Mouse (Mus musculus) testis, postnatal 10 days (tissue): Measurements from ENCODE around the gene Fam151b.

Experiments used
- DNase-seq: peaks from one replicate; pipeline ENCODE4 v3.0.0; 2021; ENCODE audit warnings: low spot score

Fam151b gene

GRCm38 (mm10) chr13:92483852-92484463 lies at the start of gene Fam151b:
Fam151b (minus strand) TSS chr13:92484015.
- DNase-seq = peak; percentile 91

DNA sequence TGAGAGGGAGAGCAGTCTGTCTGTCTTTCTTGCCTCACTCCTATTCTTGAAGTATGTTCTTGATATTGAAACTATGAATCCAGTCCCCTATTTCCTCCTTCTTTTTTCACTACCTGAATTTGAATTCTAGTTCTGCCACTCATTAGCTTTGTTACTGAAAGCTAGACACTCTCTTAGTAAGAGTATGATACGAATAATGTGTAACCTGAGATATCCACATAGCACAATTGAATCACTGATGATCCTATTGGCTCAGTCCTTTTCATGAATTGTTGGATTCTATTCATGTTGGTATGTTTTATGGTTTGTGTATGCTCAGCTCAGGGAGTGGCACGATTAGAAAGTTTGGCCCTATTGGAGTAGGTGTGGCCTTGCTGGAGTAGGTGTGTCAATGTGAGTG lies 48.4 kb upstream of the Fam151b start:
- no peak for DNase-seq

GRCm38 (mm10) chr13:92531237-92531636 lies 47.4 kb upstream of the Fam151b start:
- DNase-seq = no peak

DNA sequence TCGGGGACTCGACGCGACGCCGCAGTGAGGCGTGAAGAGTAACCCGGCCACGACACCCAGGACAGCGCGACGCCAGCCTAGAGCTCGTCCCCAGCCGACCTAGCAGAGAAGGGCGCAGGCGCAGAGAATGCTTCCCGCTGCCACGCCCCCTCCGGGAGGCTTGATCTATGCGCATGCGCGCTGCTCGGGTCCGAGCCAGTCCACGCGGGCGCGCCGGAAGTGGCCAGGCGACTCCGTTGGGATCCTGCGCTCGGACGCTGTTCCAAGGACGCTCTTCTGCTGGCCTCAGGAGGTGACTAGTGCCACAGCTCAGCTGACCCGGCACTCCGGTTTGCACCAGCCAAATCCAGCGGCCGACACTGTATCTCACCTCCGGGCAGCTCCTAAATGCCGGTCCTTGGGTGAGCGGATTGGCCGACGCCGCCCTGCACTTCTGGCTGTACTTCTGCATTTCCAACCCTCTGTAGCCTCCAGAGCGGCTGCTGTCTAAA lies 47.0 kb upstream of the Fam151b start, which contains the start of gene Zfyve16:
Gene Zfyve16, minus strand, starts transcription at position 148 of the 491 bp plus-strand sequence.
- peak; percentile 99 for DNase-seq

- DNase-seq = no peak
Observed at GRCm38 (mm10) chr13:92529828-92530720, 46.3 kb upstream of the Fam151b start.

DNA sequence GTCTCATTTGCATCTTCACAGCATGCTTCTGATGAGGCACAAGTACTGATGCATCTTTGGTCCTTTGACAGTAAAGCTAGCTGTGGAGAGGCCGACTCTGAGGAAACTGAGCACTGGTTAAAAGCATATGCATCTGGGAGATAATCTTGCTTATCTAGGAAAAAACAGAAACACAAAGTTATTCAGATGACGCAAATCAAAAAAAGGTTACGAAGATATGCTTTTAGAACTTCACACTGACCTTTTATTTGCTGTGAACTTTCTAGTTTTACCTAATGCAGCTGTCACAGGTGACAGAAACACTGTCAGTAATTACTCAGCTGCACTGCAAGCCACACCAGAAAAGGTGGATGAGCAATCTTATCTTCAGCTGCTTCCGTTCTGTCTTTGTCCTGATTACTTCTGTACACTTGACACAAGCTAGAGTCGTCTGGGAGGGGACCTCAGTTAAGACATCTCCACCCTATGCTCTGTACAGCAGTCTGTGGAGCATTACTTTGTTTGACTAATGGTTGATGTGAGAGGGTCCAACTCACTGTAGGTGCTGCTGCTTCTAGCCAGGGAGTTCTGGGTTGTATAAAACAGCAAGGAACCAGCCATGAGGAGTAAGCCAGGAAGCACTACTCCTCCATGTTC lies 39.5 kb upstream of the Fam151b start:
- DNase-seq = no peak

DNA sequence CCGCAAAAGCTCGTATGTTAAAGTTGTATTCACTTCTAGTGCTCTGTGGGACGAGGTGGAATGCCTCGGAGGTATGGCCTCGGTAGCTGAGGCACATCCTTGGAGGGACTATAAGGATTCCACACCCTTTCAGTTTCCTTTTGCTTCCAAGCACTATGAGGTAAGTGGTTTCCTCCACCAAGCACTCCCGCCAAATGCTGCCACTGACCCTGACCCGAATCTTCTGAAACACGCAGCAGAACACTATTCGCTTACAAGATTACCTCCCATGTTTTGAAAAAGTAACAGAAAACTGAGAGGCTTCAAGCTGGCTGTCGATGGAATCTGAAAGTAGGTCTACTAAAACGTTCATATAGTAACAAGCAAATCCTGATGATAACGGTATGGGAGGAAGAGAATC lies 21.1 kb upstream of the Fam151b start:
- no peak for DNase-seq

- DNase-seq = no peak
Observed at GRCm38 (mm10) chr13:92491923-92492322, 8.1 kb upstream of the Fam151b start.

GRCm38 (mm10) chr13:92490817-92491216 lies 7.0 kb upstream of the Fam151b start:
- DNase-seq = peak; percentile 54

GRCm38 (mm10) chr13:92483348-92483747 lies 467 bp downstream of the Fam151b start:
- DNase-seq = peak; percentile 69

GRCm38 (mm10) chr13:92470151-92470550 lies 13.7 kb downstream of the Fam151b start:
- DNase-seq = no peak

DNA sequence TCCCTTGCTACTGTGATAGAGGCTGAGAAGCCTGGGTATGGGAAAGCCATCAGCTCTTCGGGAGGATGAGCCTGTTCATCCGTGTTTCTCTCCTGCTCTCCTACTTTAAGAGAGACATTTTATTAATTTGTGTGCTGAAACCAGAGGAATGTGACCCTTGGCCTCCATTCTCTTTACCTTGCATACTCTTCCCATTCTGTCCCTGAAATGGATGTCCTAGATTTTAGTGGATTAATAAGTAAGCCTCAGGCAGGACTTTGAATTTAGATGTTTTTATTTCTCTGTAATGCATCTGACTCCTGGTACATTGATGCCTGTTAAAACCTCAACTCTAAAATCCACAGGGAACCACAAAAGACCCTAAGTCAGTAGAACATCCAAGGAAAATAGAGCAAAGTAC lies 14.4 kb downstream of the Fam151b start:
- no peak for DNase-seq

DNA sequence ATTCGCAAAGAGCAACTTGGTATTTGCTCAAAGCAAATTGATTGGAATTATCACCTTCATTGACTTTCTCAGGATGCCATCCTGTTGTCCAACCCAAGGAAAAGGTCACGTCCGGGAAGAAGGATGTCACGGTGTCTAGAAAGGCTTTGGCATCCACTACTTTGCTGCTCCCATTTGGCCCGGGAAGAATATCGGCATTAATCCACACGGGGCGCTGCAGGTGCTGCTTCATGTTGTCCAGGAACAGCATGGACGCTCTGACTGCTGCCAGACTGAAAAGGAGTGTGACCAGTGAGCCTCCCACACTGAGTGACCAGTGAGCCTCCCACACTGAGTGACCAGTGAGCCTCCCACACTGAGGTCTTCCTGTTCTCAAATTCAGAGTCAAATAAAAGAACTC lies 15.9 kb downstream of the Fam151b start:
- DNase-seq = peak; percentile 49

GRCm38 (mm10) chr13:92464698-92465097 lies 19.1 kb downstream of the Fam151b start:
- no peak for DNase-seq

DNA sequence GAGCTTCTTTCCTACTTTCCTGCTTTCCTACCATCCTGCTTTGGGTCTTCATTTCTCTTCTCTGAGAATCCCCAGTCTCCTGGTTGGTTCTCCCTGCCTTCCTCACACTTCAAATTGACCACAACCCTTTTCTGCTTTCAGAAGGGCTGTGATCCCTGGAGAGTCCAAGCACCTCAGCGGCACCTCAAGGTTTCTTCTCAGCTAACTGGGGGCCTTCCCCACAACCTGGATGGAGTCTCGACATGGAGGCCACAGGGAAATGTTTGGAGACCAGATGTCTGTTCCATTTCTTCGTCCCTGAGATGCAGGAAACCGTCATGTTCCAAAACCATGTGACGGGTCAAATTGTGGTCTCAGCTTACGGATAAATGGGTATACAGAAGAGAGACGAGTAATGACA lies 36.9 kb downstream of the Fam151b start:
- DNase-seq = peak; percentile 17

- no peak for DNase-seq
Observed at GRCm38 (mm10) chr13:92440286-92440685, 43.5 kb downstream of the Fam151b start.

GRCm38 (mm10) chr13:92438656-92439055 lies 45.2 kb downstream of the Fam151b start:
- no peak for DNase-seq

GRCm38 (mm10) chr13:92427351-92427855 lies 56.4 kb downstream of the Fam151b start:
- DNase-seq = no peak

DNA sequence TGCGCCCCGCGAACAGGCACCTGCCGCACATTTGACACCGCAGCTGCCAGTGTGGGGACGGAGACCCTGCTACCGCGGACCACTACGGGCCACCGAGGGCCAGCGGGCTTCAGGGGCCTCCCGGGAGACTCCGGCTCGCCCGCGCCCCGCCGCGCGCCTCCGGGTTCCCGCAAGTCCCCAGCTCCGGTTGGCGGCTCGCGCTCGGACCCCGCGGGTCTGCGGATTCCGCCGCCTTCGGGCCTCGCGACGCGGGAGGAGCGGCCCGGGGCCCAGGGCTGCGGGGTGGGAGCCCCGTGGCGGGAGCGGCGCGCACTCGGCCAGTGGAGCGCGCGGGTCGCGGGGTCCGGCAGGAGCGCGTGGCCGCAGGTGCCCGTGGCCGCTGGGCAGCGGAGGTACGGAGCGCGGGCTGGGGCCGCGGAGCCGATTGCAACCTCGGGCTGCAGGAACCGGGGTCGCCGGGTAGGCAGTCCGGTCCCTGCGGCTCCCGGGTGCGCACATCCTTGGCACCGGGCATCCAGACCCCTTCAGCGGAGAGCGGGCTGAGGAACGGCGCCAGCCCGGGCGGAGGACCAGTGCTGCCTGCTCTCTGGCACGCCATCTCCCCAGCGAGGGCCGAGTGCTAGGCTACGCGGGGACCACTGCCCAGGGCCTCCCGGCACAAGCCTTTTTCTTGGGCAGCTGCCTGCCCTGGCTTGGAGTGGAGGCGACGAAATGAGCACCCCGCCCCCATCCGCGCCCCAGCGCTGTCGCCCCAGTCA lies 57.3 kb downstream of the Fam151b start:
- peak; percentile 50 for DNase-seq

DNA sequence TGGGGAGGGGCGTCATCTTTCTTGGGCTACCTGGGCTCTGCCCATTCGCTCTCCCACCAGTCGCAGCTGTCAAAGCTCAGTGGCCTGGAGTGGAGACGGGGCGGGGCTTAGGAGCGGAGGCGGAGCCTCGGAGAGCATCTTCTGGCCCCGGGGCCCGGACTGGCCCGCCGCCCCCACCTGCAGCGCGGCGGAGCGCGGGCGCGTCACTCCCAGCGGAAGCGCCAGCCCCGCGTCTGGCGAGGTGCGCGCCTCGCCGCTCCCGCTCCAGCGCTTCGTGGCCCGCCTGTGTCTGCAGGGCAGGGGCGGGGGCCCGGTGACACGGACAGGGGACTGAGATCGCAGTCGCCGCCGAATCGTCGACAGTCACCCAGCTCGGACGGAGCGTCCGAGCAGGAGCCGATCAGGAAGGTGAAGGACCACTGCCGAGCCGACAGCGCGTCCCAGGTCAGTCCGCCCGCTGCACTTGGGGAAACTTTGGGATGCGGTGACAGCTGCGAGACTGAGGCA lies 58.0 kb downstream of the Fam151b start, which contains the start of gene Ankrd34b:
Gene Ankrd34b, plus strand, starts transcription at position 139 of the 507 bp plus-strand sequence.
- DNase-seq = peak; percentile 80

DNA sequence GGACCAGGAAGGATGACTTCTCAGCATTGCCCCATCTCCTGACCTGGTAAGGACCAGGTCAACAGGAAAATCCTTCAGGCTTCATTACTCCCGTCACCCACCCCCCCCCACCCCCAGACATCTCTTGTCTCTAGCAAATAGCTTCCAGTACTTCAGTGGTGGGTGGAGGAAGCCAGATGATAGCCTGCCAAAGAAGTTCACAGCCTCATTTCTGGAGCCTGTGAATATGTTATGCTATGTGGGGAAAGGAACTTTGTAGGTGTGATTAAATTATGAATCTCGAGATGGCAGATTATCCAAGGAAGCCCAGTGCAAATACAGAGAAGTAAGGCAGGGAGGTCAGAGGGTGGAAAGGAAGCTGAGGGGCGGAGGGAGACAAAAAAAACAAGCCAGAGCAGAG lies 60.1 kb downstream of the Fam151b start:
- no peak for DNase-seq
